Mouse (Mus musculus): ENCODE measurements around the gene Errfi1. TPM values are rescaled to one million over a fixed set of nuclear protein-coding genes. Genes with fewer than 3 reads are reported as not detected.

The Errfi1 gene
- total and polyA plus RNA-seq, 3 experiments, result 2.1 to 2.7 TPM; not detected in 1

DNA sequence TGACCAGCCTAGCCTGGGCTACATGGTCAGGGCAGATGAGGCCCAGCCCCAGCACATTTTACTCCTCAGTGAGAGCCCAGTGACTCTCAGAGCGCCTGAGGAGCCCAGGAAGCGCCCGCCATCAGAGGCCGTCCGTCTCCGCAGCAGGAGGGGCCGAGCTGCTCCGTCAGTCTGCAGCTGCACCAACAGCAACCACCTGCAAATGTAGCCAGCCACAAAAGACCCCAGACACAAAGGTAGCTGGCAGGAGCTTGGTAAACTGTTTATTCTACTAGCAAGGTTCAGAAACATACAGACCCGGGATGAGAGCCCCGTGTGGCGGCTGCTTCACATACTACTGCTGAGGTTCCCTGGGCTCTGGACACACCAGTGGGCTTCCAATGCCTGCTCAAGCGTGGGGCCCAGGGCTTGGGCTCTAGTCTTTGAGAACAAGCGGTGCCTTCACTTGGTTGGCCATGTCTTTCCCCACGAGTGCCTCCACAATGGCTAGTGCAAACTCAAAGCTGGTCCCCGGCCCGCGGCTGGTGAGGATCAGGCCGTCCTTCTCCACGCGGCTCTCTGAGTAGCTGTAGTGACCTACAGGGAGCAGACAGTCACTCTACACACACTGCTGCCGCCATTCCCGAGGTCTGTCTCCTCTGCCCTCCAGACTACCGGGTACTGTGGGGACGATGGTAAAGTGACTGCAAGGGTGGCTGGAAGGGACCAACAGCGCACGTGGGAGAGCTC lies 43.3 kb downstream of the Errfi1 start:
- H3K4me3 ChIP-seq (ENCODE audit: control insufficient read depth in 1 of 2, insufficient read depth in 1 of 2, low read depth in 2 of 2, low read length in 2 of 2), result no peak overlapping the region

GRCm38 (mm10) chr4:150898716-150899365 lies 45.1 kb downstream of the Errfi1 start:
- no peaks in the 10 kb centered on the region for H3K79me2 ChIP-seq (ENCODE audit: control insufficient read depth, insufficient read depth, low read length, poor library complexity)
- no peak overlapping the region for H3K27ac ChIP-seq (ENCODE audit: control insufficient read depth, low read depth, low read length)
- peaks cover 0 to 4% of the 10 kb centered on the region in 2 experiments; a peak in 2 of 4 replicates for H3K36me3 ChIP-seq (ENCODE audit: control insufficient read depth in 1 of 2, insufficient read depth in 2 of 2, low read length in 2 of 2)
- TF ChIP-seq ELF1 (IDR thresholded peaks at IDR 0.05; ENCODE audit: low read depth, low read length) (peak; percentile 57; the same call in 1 of the 2 replicates), SIN3A (IDR thresholded peaks at IDR 0.05; ENCODE audit: low read length) (0 out of 2 replicates have a peak, but pooled peaks have one; percentile 19), ZC3H11A (IDR thresholded peaks at IDR 0.05; ENCODE audit: low read depth, low read length) (0 out of 2 replicates have a peak, but pooled peaks have one; percentile 25), SMC3 (IDR thresholded peaks at IDR 0.05; ENCODE audit: low read depth, low read length) (peak; percentile 65), ETS1 (IDR thresholded peaks at IDR 0.05; ENCODE audit: low read depth, low read length) (no peak), MEF2A (IDR thresholded peaks at IDR 0.05; ENCODE audit: extremely low read depth, insufficient replicate concordance, low read depth, low read length, poor library complexity, severe bottlenecking) (no peak), CTCF (IDR thresholded peaks at IDR 0.05 in 2 of 3, conservative IDR thresholded peaks at IDR 0.05 in 1 of 3; ENCODE audit: control insufficient read depth in 1 of 3, insufficient read depth in 1 of 3, low read depth in 2 of 3, low read length in 3 of 3, poor library complexity in 1 of 3, severe bottlenecking in 1 of 3) (peak; percentile 74 to 85 (median 82)), RAD21 (IDR thresholded peaks at IDR 0.05; ENCODE audit: low read depth, low read length) (peak; percentile 63)
- no peak overlapping the region for H3K4me3 ChIP-seq (ENCODE audit: control insufficient read depth in 1 of 2, insufficient read depth in 1 of 2, low read depth in 2 of 2, low read length in 2 of 2)
- peak; percentile 79 for DNase-seq (ENCODE audit: low read depth, low spot score)
- H3K9ac ChIP-seq (ENCODE audit: control insufficient read depth, low read depth, low read length, poor library complexity, severe bottlenecking), result no peak overlapping the region
- H3K4me1 ChIP-seq (ENCODE audit: control insufficient read depth in 1 of 2, insufficient read depth in 2 of 2, low read length in 2 of 2), result no peaks in the 10 kb centered on the region
- no peaks in the 10 kb centered on the region for H3K27me3 ChIP-seq (ENCODE audit: control insufficient read depth in 1 of 2, insufficient read depth in 2 of 2, low read length in 2 of 2)
- no peaks in the 10 kb centered on the region for H3K9me3 ChIP-seq (replicated peaks; ENCODE audit: insufficient read depth, low read length)

More for the DNA sequence above, 43.3 kb downstream of the Errfi1 start:
- no peak overlapping the region for H3K27ac ChIP-seq (ENCODE audit: control insufficient read depth, low read depth, low read length)
- DNase-seq (ENCODE audit: low read depth, low spot score), result no peak
- no peaks in the 10 kb centered on the region for H3K9me3 ChIP-seq (replicated peaks; ENCODE audit: insufficient read depth, low read length)
- H3K4me1 ChIP-seq (ENCODE audit: control insufficient read depth in 1 of 2, insufficient read depth in 2 of 2, low read length in 2 of 2), result no peaks in the 10 kb centered on the region
- H3K9ac ChIP-seq (ENCODE audit: control insufficient read depth, low read depth, low read length, poor library complexity, severe bottlenecking), result no peak overlapping the region
- H3K27me3 ChIP-seq (ENCODE audit: control insufficient read depth in 1 of 2, insufficient read depth in 2 of 2, low read length in 2 of 2), result no peaks in the 10 kb centered on the region
- TF ChIP-seq RCOR1 (IDR thresholded peaks at IDR 0.05; ENCODE audit: low read depth, low read length), result no peak
- TF ChIP-seq ELF1 (IDR thresholded peaks at IDR 0.05; ENCODE audit: low read depth, low read length), result no peak
- TF ChIP-seq POLR2AphosphoS2 (IDR thresholded peaks at IDR 0.05; ENCODE audit: low read length), result no peak
- TF ChIP-seq MYC (IDR thresholded peaks at IDR 0.05; ENCODE audit: low read depth, low read length), result no peak
- no peak for TF ChIP-seq GATA1 (IDR thresholded peaks at IDR 0.05; ENCODE audit: low read depth, low read length)
- TF ChIP-seq MXI1 (IDR thresholded peaks at IDR 0.05; ENCODE audit: low read depth, low read length), result no peak
- no peak for TF ChIP-seq MEF2A (IDR thresholded peaks at IDR 0.05; ENCODE audit: extremely low read depth, insufficient replicate concordance, low read depth, low read length, poor library complexity, severe bottlenecking)
- TF ChIP-seq USF2 (IDR thresholded peaks at IDR 0.05; ENCODE audit: borderline replicate concordance in 1 of 2, insufficient read depth in 1 of 2, low read depth in 1 of 2, low read length in 2 of 2), result no peak
- TF ChIP-seq EP300 (IDR thresholded peaks at IDR 0.05; ENCODE audit: low read depth in 1 of 2, low read length in 2 of 2), result no peak
- no peak for TF ChIP-seq JUND (IDR thresholded peaks at IDR 0.05; ENCODE audit: low read depth, low read length)
- no peak for TF ChIP-seq USF1 (IDR thresholded peaks at IDR 0.05; ENCODE audit: low read depth, low read length)
- no peak for TF ChIP-seq ZNF384 (IDR thresholded peaks at IDR 0.05; ENCODE audit: low read depth, low read length)
- TF ChIP-seq ZKSCAN1 (IDR thresholded peaks at IDR 0.05; ENCODE audit: low read depth, low read length), result no peak
- H3K36me3 ChIP-seq (ENCODE audit: control insufficient read depth in 1 of 2, insufficient read depth in 2 of 2, low read length in 2 of 2), result peaks cover 0 to 2% of the 10 kb centered on the region in 2 experiments; a peak in 2 of 4 replicates
- H3K79me2 ChIP-seq (ENCODE audit: control insufficient read depth, insufficient read depth, low read length, poor library complexity), result no peaks in the 10 kb centered on the region
